Mouse (Mus musculus): ENCODE measurements around the gene Nos1ap. TPM values are rescaled to one million over a fixed set of nuclear protein-coding genes. Genes with fewer than 3 reads are reported as not detected.

Gene Nos1ap
- polyA plus RNA-seq, 1 experiment from 2014 or later: 6.2 TPM

- H3K4me2 ChIP-seq (ENCODE audit: low read depth, low read length): no peak overlapping the region
- no peak overlapping the region for H3K4me3 ChIP-seq (ENCODE audit: low read length)
- no peak for ATAC-seq
- peaks cover 18% of the 10 kb centered on the region for H3K4me1 ChIP-seq (ENCODE audit: control insufficient read depth, insufficient read depth, low read length)
- 42% methylated on average over 6 of the region's 6 CpGs for WGBS
- no peaks in the 10 kb centered on the region for H3K36me3 ChIP-seq (ENCODE audit: control insufficient read depth, insufficient read depth, low read length)
- H3K27me3 ChIP-seq (replicated peaks; ENCODE audit: control insufficient read depth, insufficient read depth, low read length): no peaks in the 10 kb centered on the region
- H3K9me3 ChIP-seq (ENCODE audit: control insufficient read depth, low read length): peaks cover 6% of the 10 kb centered on the region; the same call in 1 of the 2 replicates
- H3K27ac ChIP-seq (ENCODE audit: low read length): no peak overlapping the region
- no peak overlapping the region for H3K9ac ChIP-seq (ENCODE audit: low read depth, low read length)
Measured at GRCm38 (mm10) chr1:170576728-170577065, 13.0 kb downstream of the Nos1ap start.

GRCm38 (mm10) chr1:170576012-170576727 lies 13.5 kb downstream of the Nos1ap start:
- peak; percentile 96 for ATAC-seq
- H3K4me2 ChIP-seq (ENCODE audit: low read depth, low read length): no peak overlapping the region
- 35% methylated on average over 6 of the region's 6 CpGs for WGBS
- H3K4me3 ChIP-seq (ENCODE audit: low read length): no peak overlapping the region; the same call in 1 of the 2 replicates
- H3K9me3 ChIP-seq (ENCODE audit: control insufficient read depth, low read length): peaks cover 6% of the 10 kb centered on the region
- H3K27me3 ChIP-seq (replicated peaks; ENCODE audit: control insufficient read depth, insufficient read depth, low read length): no peaks in the 10 kb centered on the region
- H3K27ac ChIP-seq (ENCODE audit: low read length): no peak overlapping the region
- H3K36me3 ChIP-seq (ENCODE audit: control insufficient read depth, insufficient read depth, low read length): no peaks in the 10 kb centered on the region
- H3K9ac ChIP-seq (ENCODE audit: low read depth, low read length): no peak overlapping the region
- peaks cover 18% of the 10 kb centered on the region for H3K4me1 ChIP-seq (ENCODE audit: control insufficient read depth, insufficient read depth, low read length)

- H3K9ac ChIP-seq (ENCODE audit: low read depth, low read length): no peak overlapping the region
- H3K4me3 ChIP-seq (ENCODE audit: low read length): no peak overlapping the region
- H3K9me3 ChIP-seq (ENCODE audit: control insufficient read depth, low read length): peaks cover 8% of the 10 kb centered on the region
- no peaks in the 10 kb centered on the region for H3K27me3 ChIP-seq (replicated peaks; ENCODE audit: control insufficient read depth, insufficient read depth, low read length)
- H3K36me3 ChIP-seq (ENCODE audit: control insufficient read depth, insufficient read depth, low read length): no peaks in the 10 kb centered on the region
- ATAC-seq: no peak
- peaks cover 11% of the 10 kb centered on the region for H3K4me1 ChIP-seq (ENCODE audit: control insufficient read depth, insufficient read depth, low read length)
- 61% methylated on average over 7 of the region's 7 CpGs for WGBS
- H3K4me2 ChIP-seq (ENCODE audit: low read depth, low read length): no peak overlapping the region
- no peak overlapping the region for H3K27ac ChIP-seq (ENCODE audit: low read length)
Measured at GRCm38 (mm10) chr1:170573117-170573516, 16.5 kb downstream of the Nos1ap start.

- no peak overlapping the region for H3K27ac ChIP-seq (ENCODE audit: low read length)
- peaks cover 2% of the 10 kb centered on the region; the same call in 1 of the 2 replicates for H3K9me3 ChIP-seq (ENCODE audit: control insufficient read depth, low read length)
- ATAC-seq: no peak
- H3K4me2 ChIP-seq (ENCODE audit: low read depth, low read length): no peak overlapping the region
- H3K4me3 ChIP-seq (ENCODE audit: low read length): no peak overlapping the region
- no peaks in the 10 kb centered on the region for H3K36me3 ChIP-seq (ENCODE audit: control insufficient read depth, insufficient read depth, low read length)
- H3K27me3 ChIP-seq (replicated peaks; ENCODE audit: control insufficient read depth, insufficient read depth, low read length): no peaks in the 10 kb centered on the region
- H3K4me1 ChIP-seq (ENCODE audit: control insufficient read depth, insufficient read depth, low read length): no peaks in the 10 kb centered on the region
- 87% methylated on average over 4 of the region's 4 CpGs for WGBS
- no peak overlapping the region for H3K9ac ChIP-seq (ENCODE audit: low read depth, low read length)
Measured at GRCm38 (mm10) chr1:170566969-170567368, 22.7 kb downstream of the Nos1ap start.

GRCm38 (mm10) chr1:170566538-170566937 lies 23.1 kb downstream of the Nos1ap start:
- Histone ChIP-seq H3K36me3 (ENCODE audit: control insufficient read depth, insufficient read depth, low read length) (no peaks in the 10 kb centered on the region), H3K9ac (ENCODE audit: low read depth, low read length) (no peak overlapping the region), H3K4me2 (ENCODE audit: low read depth, low read length) (no peak overlapping the region), H3K27ac (ENCODE audit: low read length) (no peak overlapping the region), H3K9me3 (ENCODE audit: control insufficient read depth, low read length) (peaks cover 2% of the 10 kb centered on the region; the same call in 1 of the 2 replicates), H3K4me3 (ENCODE audit: low read length) (no peak overlapping the region), H3K27me3 (replicated peaks; ENCODE audit: control insufficient read depth, insufficient read depth, low read length) (no peaks in the 10 kb centered on the region), H3K4me1 (ENCODE audit: control insufficient read depth, insufficient read depth, low read length) (no peaks in the 10 kb centered on the region)
- no peak for ATAC-seq
- WGBS: 68% methylated on average over 2 of the region's 2 CpGs

GRCm38 (mm10) chr1:170564926-170565325 lies 24.7 kb downstream of the Nos1ap start:
- WGBS: 83% methylated on average over 3 of the region's 3 CpGs
- no peak for ATAC-seq

GRCm38 (mm10) chr1:170562431-170562830 lies 27.2 kb downstream of the Nos1ap start:
- ATAC-seq: no peak
- no peak overlapping the region for H3K4me2 ChIP-seq (ENCODE audit: low read depth, low read length)
- no peaks in the 10 kb centered on the region for H3K9me3 ChIP-seq (ENCODE audit: control insufficient read depth, low read length)
- no peaks in the 10 kb centered on the region for H3K27me3 ChIP-seq (replicated peaks; ENCODE audit: control insufficient read depth, insufficient read depth, low read length)
- H3K4me3 ChIP-seq (ENCODE audit: low read length): no peak overlapping the region
- no peak overlapping the region for H3K9ac ChIP-seq (ENCODE audit: low read depth, low read length)
- 81% methylated on average over 1 of the region's 1 CpGs for WGBS
- H3K27ac ChIP-seq (ENCODE audit: low read length): no peak overlapping the region
- no peaks in the 10 kb centered on the region for H3K36me3 ChIP-seq (ENCODE audit: control insufficient read depth, insufficient read depth, low read length)
- no peaks in the 10 kb centered on the region for H3K4me1 ChIP-seq (ENCODE audit: control insufficient read depth, insufficient read depth, low read length)

More at GRCm38 (mm10) chr1:170564926-170565325, 24.7 kb downstream of the Nos1ap start:
- Histone ChIP-seq H3K36me3 (ENCODE audit: control insufficient read depth, insufficient read depth, low read length) (no peaks in the 10 kb centered on the region), H3K27me3 (replicated peaks; ENCODE audit: control insufficient read depth, insufficient read depth, low read length) (no peaks in the 10 kb centered on the region), H3K9me3 (ENCODE audit: control insufficient read depth, low read length) (no peaks in the 10 kb centered on the region), H3K9ac (ENCODE audit: low read depth, low read length) (no peak overlapping the region), H3K4me3 (ENCODE audit: low read length) (no peak overlapping the region), H3K27ac (ENCODE audit: low read length) (no peak overlapping the region), H3K4me2 (ENCODE audit: low read depth, low read length) (no peak overlapping the region), H3K4me1 (ENCODE audit: control insufficient read depth, insufficient read depth, low read length) (no peaks in the 10 kb centered on the region)

GRCm38 (mm10) chr1:170560768-170561167 lies 28.9 kb downstream of the Nos1ap start:
- Histone ChIP-seq H3K27me3 (replicated peaks; ENCODE audit: control insufficient read depth, insufficient read depth, low read length) (no peaks in the 10 kb centered on the region), H3K27ac (ENCODE audit: low read length) (no peak overlapping the region), H3K36me3 (ENCODE audit: control insufficient read depth, insufficient read depth, low read length) (no peaks in the 10 kb centered on the region), H3K9ac (ENCODE audit: low read depth, low read length) (no peak overlapping the region), H3K4me2 (ENCODE audit: low read depth, low read length) (no peak overlapping the region), H3K4me3 (ENCODE audit: low read length) (no peak overlapping the region), H3K4me1 (ENCODE audit: control insufficient read depth, insufficient read depth, low read length) (no peaks in the 10 kb centered on the region), H3K9me3 (ENCODE audit: control insufficient read depth, low read length) (no peaks in the 10 kb centered on the region)
- no peak for ATAC-seq
- WGBS: 87% methylated on average over 3 of the region's 3 CpGs

GRCm38 (mm10) chr1:170557962-170558361 lies 31.7 kb downstream of the Nos1ap start:
- Histone ChIP-seq H3K27ac (ENCODE audit: low read length) (no peak overlapping the region), H3K9me3 (ENCODE audit: control insufficient read depth, low read length) (no peaks in the 10 kb centered on the region), H3K36me3 (ENCODE audit: control insufficient read depth, insufficient read depth, low read length) (no peaks in the 10 kb centered on the region), H3K4me3 (ENCODE audit: low read length) (no peak overlapping the region), H3K9ac (ENCODE audit: low read depth, low read length) (no peak overlapping the region), H3K4me2 (ENCODE audit: low read depth, low read length) (no peak overlapping the region), H3K4me1 (ENCODE audit: control insufficient read depth, insufficient read depth, low read length) (no peaks in the 10 kb centered on the region), H3K27me3 (replicated peaks; ENCODE audit: control insufficient read depth, insufficient read depth, low read length) (no peaks in the 10 kb centered on the region)
- ATAC-seq: no peak
- 96% methylated on average over 4 of the region's 4 CpGs for WGBS

GRCm38 (mm10) chr1:170556696-170557095 lies 33.0 kb downstream of the Nos1ap start:
- Histone ChIP-seq H3K9me3 (ENCODE audit: control insufficient read depth, low read length) (no peaks in the 10 kb centered on the region), H3K27ac (ENCODE audit: low read length) (no peak overlapping the region), H3K4me3 (ENCODE audit: low read length) (no peak overlapping the region), H3K36me3 (ENCODE audit: control insufficient read depth, insufficient read depth, low read length) (no peaks in the 10 kb centered on the region), H3K9ac (ENCODE audit: low read depth, low read length) (no peak overlapping the region), H3K4me1 (ENCODE audit: control insufficient read depth, insufficient read depth, low read length) (0 out of 2 replicates have a peak, but pooled peaks cover under 1% of the 10 kb centered on the region), H3K4me2 (ENCODE audit: low read depth, low read length) (no peak overlapping the region), H3K27me3 (replicated peaks; ENCODE audit: control insufficient read depth, insufficient read depth, low read length) (no peaks in the 10 kb centered on the region)
- 86% methylated on average over 6 of the region's 6 CpGs for WGBS
- ATAC-seq: no peak

Measured in intestine, embryonic 16.5 days (tissue).